Mouse (Mus musculus): Measurements from ENCODE around the gene Pdyn. TPM values are rescaled to one million over a fixed set of nuclear protein-coding genes. Genes with fewer than 3 reads are reported as not detected.

Pdyn gene
- polyA plus RNA-seq, 1 experiment from 2014 or later = 0.14 TPM

DNA sequence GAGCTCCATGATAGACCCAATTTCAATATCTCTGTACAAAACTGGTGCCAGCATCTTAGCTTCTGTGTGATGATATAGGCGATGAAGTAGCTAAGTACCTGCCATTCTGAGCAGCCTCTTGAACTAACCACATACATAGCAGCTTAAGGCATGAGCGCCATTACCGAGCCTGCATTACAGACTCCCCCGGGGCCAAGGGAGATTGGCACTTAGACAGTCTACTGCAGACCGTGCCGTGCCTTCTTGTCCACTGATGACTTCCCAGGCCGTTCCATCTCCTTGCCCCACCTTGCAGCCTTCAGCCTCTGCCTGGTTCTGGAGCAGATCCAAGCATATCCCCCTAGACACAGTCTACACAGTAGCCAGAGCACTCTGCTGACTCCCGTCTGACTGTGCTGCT lies 7.0 kb downstream of the Pdyn start:
- Histone ChIP-seq H3K4me3 (replicated peaks; ENCODE audit: low read length) (no peak overlapping the region), H3K9me3 (replicated peaks; ENCODE audit: control insufficient read depth, low read length) (no peaks in the 10 kb centered on the region), H3K27ac (ENCODE audit: low read length) (no peak overlapping the region), H3K36me3 (ENCODE audit: control insufficient read depth, insufficient read depth, low read length) (no peaks in the 10 kb centered on the region), H3K4me1 (ENCODE audit: control insufficient read depth, insufficient read depth, low read length) (no peaks in the 10 kb centered on the region), H3K4me2 (ENCODE audit: low read depth, low read length) (no peak overlapping the region), H3K27me3 (ENCODE audit: control insufficient read depth, insufficient read depth, low read length) (no peaks in the 10 kb centered on the region), H3K9ac (ENCODE audit: low read length) (no peak overlapping the region)
- 86% methylated on average over 8 of the region's 8 CpGs for WGBS
- no peak for ATAC-seq (ENCODE audit: insufficient read depth, low FRiP score)

DNA sequence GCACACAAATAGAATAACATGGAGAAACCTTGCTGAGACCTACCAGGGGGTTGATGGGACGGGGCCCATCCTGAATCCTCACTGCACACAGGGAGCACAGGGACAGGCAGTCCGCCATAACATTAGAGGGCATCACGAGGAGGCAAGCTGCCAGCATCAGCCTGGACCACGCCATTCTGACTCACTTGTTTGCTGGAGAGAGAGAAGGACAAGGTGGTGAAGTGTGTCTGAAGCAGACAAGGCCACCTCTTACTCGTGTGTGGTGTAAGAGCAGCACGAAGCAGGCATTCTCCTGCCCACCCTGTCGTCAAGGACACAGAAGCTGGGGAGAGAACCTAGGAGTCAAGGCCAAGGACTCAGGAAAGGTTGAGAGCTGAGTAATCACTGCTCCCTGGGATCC lies 9.9 kb downstream of the Pdyn start:
- 75% methylated on average over 7 of the region's 7 CpGs for WGBS
- H3K4me2 ChIP-seq (ENCODE audit: low read depth, low read length) = no peak overlapping the region
- H3K9me3 ChIP-seq (replicated peaks; ENCODE audit: control insufficient read depth, low read length) = no peaks in the 10 kb centered on the region
- H3K4me3 ChIP-seq (replicated peaks; ENCODE audit: low read length) = no peak overlapping the region
- no peak for ATAC-seq (ENCODE audit: insufficient read depth, low FRiP score)
- H3K9ac ChIP-seq (ENCODE audit: low read length) = no peak overlapping the region
- no peaks in the 10 kb centered on the region for H3K4me1 ChIP-seq (ENCODE audit: control insufficient read depth, insufficient read depth, low read length)
- H3K27me3 ChIP-seq (ENCODE audit: control insufficient read depth, insufficient read depth, low read length) = no peaks in the 10 kb centered on the region
- no peak overlapping the region for H3K27ac ChIP-seq (ENCODE audit: low read length)
- no peaks in the 10 kb centered on the region for H3K36me3 ChIP-seq (ENCODE audit: control insufficient read depth, insufficient read depth, low read length)

DNA sequence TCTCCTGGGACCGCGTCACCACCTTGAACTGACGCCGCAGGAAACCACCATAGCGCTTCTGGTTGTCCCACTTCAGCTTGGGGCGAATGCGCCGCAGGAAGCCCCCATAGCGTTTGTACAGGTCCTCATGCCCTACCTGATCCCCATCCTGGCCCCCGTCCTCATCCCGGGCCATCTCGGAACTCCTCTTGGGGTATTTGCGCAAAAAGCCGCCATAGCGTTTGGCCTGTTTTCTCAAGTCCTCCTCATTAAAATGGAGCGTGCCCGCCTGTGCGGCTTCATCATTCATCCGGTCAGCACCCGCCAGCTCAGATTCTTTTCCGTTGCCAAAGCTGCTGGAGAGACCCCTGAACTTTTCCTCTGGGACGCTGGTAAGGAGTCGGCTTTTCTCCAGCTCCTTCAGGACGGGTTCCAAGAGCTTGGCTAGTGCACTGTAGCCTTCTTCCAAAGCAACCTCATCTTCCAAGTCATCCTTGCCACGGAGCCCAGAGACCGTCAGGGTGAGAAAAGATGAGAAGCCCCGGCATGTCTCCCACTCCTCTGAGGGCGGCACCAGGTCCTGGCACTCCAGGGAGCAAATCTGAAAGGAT lies 11.5 kb downstream of the Pdyn start:
- no peaks in the 10 kb centered on the region for H3K4me1 ChIP-seq (ENCODE audit: control insufficient read depth, insufficient read depth, low read length)
- H3K9me3 ChIP-seq (replicated peaks; ENCODE audit: control insufficient read depth, low read length) = no peaks in the 10 kb centered on the region
- H3K4me3 ChIP-seq (replicated peaks; ENCODE audit: low read length) = no peak overlapping the region
- H3K9ac ChIP-seq (ENCODE audit: low read length) = no peak overlapping the region
- WGBS = 91% methylated on average over 28 of the region's 28 CpGs
- no peak for ATAC-seq (ENCODE audit: insufficient read depth, low FRiP score)
- H3K36me3 ChIP-seq (ENCODE audit: control insufficient read depth, insufficient read depth, low read length) = no peaks in the 10 kb centered on the region
- H3K4me2 ChIP-seq (ENCODE audit: low read depth, low read length) = no peak overlapping the region
- H3K27me3 ChIP-seq (ENCODE audit: control insufficient read depth, insufficient read depth, low read length) = no peaks in the 10 kb centered on the region
- no peak overlapping the region for H3K27ac ChIP-seq (ENCODE audit: low read length)

DNA sequence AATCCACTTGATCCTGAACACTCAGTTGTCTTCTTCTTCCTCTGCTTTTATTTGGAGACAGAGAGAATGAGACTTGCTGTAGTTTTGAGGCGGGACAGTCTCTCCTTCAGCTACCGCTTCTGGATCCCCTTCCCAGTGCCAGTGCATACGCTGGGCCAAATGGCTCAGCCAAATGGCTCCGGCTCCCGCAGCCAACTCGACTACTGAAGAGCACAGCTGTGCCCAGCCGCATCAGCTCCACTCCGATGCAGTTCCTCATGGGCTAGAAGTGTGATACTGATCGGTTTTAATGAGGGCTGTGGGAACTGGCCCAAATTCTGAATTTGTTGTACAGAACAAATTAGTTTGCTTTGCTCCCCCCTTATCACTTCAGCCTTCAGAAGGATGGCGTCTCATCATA lies 12.7 kb downstream of the Pdyn start:
- WGBS = 52% methylated on average over 10 of the region's 10 CpGs
- no peak overlapping the region for H3K9ac ChIP-seq (ENCODE audit: low read length)
- ATAC-seq (ENCODE audit: insufficient read depth, low FRiP score) = no peak
- H3K4me2 ChIP-seq (ENCODE audit: low read depth, low read length) = no peak overlapping the region
- no peaks in the 10 kb centered on the region for H3K4me1 ChIP-seq (ENCODE audit: control insufficient read depth, insufficient read depth, low read length)
- H3K4me3 ChIP-seq (replicated peaks; ENCODE audit: low read length) = no peak overlapping the region
- no peaks in the 10 kb centered on the region for H3K36me3 ChIP-seq (ENCODE audit: control insufficient read depth, insufficient read depth, low read length)
- H3K27ac ChIP-seq (ENCODE audit: low read length) = no peak overlapping the region
- no peaks in the 10 kb centered on the region for H3K9me3 ChIP-seq (replicated peaks; ENCODE audit: control insufficient read depth, low read length)
- H3K27me3 ChIP-seq (ENCODE audit: control insufficient read depth, insufficient read depth, low read length) = no peaks in the 10 kb centered on the region

DNA sequence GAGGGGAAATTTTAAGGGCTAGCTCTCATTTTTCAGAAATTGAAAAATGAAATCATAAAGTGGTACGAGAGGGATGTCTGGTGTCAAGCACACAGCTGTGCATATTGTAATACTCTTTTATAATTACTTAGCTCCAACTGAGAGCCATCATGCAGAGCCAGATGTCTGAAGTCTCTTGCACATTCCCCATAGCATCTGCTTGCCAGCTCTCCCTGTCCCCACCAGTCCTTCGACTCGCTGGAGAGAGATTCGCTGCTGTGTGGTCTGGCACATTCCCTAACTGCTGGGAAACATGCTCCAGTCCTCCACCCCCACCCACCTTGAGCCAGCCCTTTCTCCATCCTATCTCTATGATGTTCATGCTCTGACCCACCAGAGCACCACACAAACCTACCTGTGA lies 15.6 kb downstream of the Pdyn start:
- H3K27ac ChIP-seq (ENCODE audit: low read length) = no peak overlapping the region
- H3K4me3 ChIP-seq (replicated peaks; ENCODE audit: low read length) = no peak overlapping the region
- 45% methylated on average over 4 of the region's 4 CpGs for WGBS
- H3K4me2 ChIP-seq (ENCODE audit: low read depth, low read length) = no peak overlapping the region
- no peaks in the 10 kb centered on the region for H3K4me1 ChIP-seq (ENCODE audit: control insufficient read depth, insufficient read depth, low read length)
- H3K27me3 ChIP-seq (ENCODE audit: control insufficient read depth, insufficient read depth, low read length) = no peaks in the 10 kb centered on the region
- no peak overlapping the region for H3K9ac ChIP-seq (ENCODE audit: low read length)
- no peaks in the 10 kb centered on the region for H3K36me3 ChIP-seq (ENCODE audit: control insufficient read depth, insufficient read depth, low read length)
- ATAC-seq (ENCODE audit: insufficient read depth, low FRiP score) = no peak
- no peaks in the 10 kb centered on the region for H3K9me3 ChIP-seq (replicated peaks; ENCODE audit: control insufficient read depth, low read length)

DNA sequence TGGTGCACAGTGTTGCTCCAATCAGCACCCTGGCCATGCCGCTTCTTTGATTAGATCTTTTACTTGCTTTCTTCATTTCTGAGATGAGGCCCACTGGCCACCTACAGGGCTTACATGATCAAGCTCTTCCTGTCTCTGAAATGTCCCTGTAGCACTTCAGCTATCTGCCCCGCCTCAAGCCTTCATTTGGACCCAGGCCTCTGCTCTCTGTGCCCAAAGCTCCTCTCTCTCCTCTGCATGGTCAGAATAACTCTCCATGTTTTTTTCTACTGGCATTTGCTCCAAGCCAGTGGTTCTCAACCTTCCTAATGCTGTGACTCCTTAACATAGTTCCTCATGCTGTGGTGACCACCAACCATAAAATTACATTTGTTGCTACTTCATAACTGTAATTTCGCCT lies 19.4 kb downstream of the Pdyn start:
- Histone ChIP-seq H3K9ac (ENCODE audit: low read length) (no peak overlapping the region), H3K4me1 (ENCODE audit: control insufficient read depth, insufficient read depth, low read length) (no peaks in the 10 kb centered on the region), H3K4me2 (ENCODE audit: low read depth, low read length) (no peak overlapping the region), H3K4me3 (replicated peaks; ENCODE audit: low read length) (no peak overlapping the region), H3K27me3 (ENCODE audit: control insufficient read depth, insufficient read depth, low read length) (no peaks in the 10 kb centered on the region), H3K9me3 (replicated peaks; ENCODE audit: control insufficient read depth, low read length) (no peaks in the 10 kb centered on the region), H3K36me3 (ENCODE audit: control insufficient read depth, insufficient read depth, low read length) (no peaks in the 10 kb centered on the region), H3K27ac (ENCODE audit: low read length) (no peak overlapping the region)
- 71% methylated on average over 3 of the region's 3 CpGs for WGBS
- ATAC-seq (ENCODE audit: insufficient read depth, low FRiP score) = no peak

DNA sequence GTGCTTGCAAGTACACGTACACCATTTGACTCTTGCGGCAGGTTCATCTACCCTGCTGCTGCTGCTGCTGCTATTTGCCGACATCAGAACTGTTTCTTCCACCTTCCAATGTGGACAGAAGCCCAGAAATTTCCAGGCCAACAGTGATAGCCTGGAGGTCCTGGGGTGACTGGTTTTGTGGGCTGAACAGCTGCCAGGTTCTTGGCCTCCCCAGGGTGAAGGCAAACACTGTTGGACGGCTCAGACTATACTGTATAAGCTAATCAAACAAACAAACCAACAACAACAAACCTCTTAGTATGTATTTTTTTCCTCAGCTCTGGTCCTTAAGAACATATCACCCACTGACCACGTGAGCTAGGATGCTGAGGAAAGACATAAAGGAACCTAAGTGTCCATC lies 20.6 kb downstream of the Pdyn start:
- no peak overlapping the region for H3K27ac ChIP-seq (ENCODE audit: low read length)
- H3K36me3 ChIP-seq (ENCODE audit: control insufficient read depth, insufficient read depth, low read length) = no peaks in the 10 kb centered on the region
- H3K4me3 ChIP-seq (replicated peaks; ENCODE audit: low read length) = no peak overlapping the region
- ATAC-seq (ENCODE audit: insufficient read depth, low FRiP score) = no peak
- no peaks in the 10 kb centered on the region for H3K9me3 ChIP-seq (replicated peaks; ENCODE audit: control insufficient read depth, low read length)
- H3K9ac ChIP-seq (ENCODE audit: low read length) = no peak overlapping the region
- H3K27me3 ChIP-seq (ENCODE audit: control insufficient read depth, insufficient read depth, low read length) = no peaks in the 10 kb centered on the region
- 76% methylated on average over 5 of the region's 5 CpGs for WGBS
- no peaks in the 10 kb centered on the region for H3K4me1 ChIP-seq (ENCODE audit: control insufficient read depth, insufficient read depth, low read length)
- no peak overlapping the region for H3K4me2 ChIP-seq (ENCODE audit: low read depth, low read length)

DNA sequence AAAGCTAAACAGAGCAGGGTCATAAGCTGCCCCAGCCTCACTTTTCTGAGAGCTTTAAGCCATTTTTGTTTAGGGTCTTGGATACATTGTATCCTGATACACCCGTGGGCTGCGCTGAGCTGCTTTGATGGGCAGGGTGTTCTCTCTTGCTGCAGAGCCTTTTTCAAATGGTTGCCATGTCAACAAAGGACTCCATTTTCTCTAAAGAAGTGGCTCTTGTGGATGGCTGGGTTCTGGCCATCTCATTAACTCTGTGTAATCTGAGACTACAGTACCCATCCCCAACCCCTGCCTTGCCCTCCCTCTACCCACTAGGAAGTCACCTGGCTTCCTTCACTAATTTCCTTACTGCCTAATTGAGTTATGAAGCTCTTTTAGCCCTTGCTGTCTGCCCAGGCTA lies 22.0 kb downstream of the Pdyn start:
- H3K27me3 ChIP-seq (ENCODE audit: control insufficient read depth, insufficient read depth, low read length) = no peaks in the 10 kb centered on the region
- no peak overlapping the region for H3K4me3 ChIP-seq (replicated peaks; ENCODE audit: low read length)
- no peak overlapping the region for H3K4me2 ChIP-seq (ENCODE audit: low read depth, low read length)
- no peak for ATAC-seq (ENCODE audit: insufficient read depth, low FRiP score)
- H3K4me1 ChIP-seq (ENCODE audit: control insufficient read depth, insufficient read depth, low read length) = no peaks in the 10 kb centered on the region
- no peak overlapping the region for H3K27ac ChIP-seq (ENCODE audit: low read length)
- H3K9me3 ChIP-seq (replicated peaks; ENCODE audit: control insufficient read depth, low read length) = no peaks in the 10 kb centered on the region
- no peak overlapping the region for H3K9ac ChIP-seq (ENCODE audit: low read length)
- no peaks in the 10 kb centered on the region for H3K36me3 ChIP-seq (ENCODE audit: control insufficient read depth, insufficient read depth, low read length)
- WGBS = 50% methylated on average over 2 of the region's 2 CpGs

DNA sequence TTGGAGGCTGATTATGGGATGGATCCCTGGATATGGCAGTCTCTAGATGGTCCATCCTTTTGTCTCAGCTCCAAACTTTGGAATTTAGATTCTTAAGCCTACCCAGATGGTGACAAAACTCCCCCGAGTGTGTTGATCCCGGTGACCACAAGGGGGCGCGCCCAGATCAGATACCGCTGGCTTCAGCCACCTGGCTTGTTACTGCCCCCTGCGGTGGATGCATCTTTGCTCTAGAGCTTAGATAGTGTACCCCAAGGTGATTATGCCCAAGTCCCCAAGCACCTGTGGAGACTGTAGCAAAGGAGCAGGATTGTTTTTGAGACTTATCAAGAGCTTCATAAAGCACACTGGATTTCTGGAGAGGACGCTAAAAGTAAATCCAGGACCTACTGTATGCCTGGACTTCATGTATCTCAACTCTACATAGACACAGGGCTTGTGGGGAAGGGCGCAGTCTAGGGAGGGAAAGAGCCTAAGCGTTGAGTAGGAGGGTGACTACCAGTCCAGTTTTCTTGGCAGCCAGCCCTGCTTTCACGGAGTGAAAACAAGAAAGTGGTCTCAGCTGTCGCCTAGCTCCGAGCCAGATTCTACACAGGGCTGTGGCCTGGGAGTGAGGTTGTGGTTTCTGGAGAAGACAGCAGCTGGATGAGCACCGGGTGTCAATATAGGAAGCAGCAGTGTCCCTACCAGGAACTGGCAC lies 24.6 kb downstream of the Pdyn start:
- no peak overlapping the region for H3K9ac ChIP-seq (ENCODE audit: low read length)
- H3K4me1 ChIP-seq (ENCODE audit: control insufficient read depth, insufficient read depth, low read length) = no peaks in the 10 kb centered on the region
- no peaks in the 10 kb centered on the region for H3K9me3 ChIP-seq (replicated peaks; ENCODE audit: control insufficient read depth, low read length)
- no peaks in the 10 kb centered on the region for H3K36me3 ChIP-seq (ENCODE audit: control insufficient read depth, insufficient read depth, low read length)
- no peak overlapping the region for H3K27ac ChIP-seq (ENCODE audit: low read length)
- no peaks in the 10 kb centered on the region for H3K27me3 ChIP-seq (ENCODE audit: control insufficient read depth, insufficient read depth, low read length)
- ATAC-seq (ENCODE audit: insufficient read depth, low FRiP score) = no peak
- no peak overlapping the region for H3K4me3 ChIP-seq (replicated peaks; ENCODE audit: low read length)
- H3K4me2 ChIP-seq (ENCODE audit: low read depth, low read length) = no peak overlapping the region
- 24% methylated on average over 13 of the region's 13 CpGs for WGBS
